Mouse (Mus musculus) liver, embryonic 14.5 days (tissue): ENCODE measurements around the gene Gstp2. TPM values are rescaled to one million over a fixed set of nuclear protein-coding genes. Genes with fewer than 3 reads are reported as not detected.

Source experiments
- ATAC-seq: fragments of 200-750 bp; cut with Nextera tagmentation; 2 replicates; pipeline ENCODE4 v1.8.0; 2017; ENCODE audit warnings: moderate number of reproducible peaks, mild to moderate bottlenecking, moderate library complexity; ENCODE audit not compliant: insufficient read depth
- DNase-seq, 3 experiments: peaks; one replicate each; pipeline ENCODE4 v3.0.0-alpha.2; 2012 to 2013; ENCODE audit warnings: low read depth in 3 of 3, low spot score in 3 of 3
- H3K27ac ChIP-seq: fragments of 300-500 bp; sonication (generic); 2 replicates; pipeline ENCODE4 v1.5.1; 2014; ENCODE audit warnings: moderate library complexity, mild to moderate bottlenecking, control low read depth, inconsistent platforms
- H3K27me3 ChIP-seq: fragments of 300-500 bp; sonication (generic); 2 replicates; pipeline ENCODE4 v1.6.1; 2014; ENCODE audit warnings: mild to moderate bottlenecking, low read length, moderate library complexity; ENCODE audit not compliant: control insufficient read depth, insufficient read depth
- H3K36me3 ChIP-seq: fragments of 300-500 bp; sonication (generic); replicated peaks from 2 replicates; pipeline ENCODE4 v1.6.1; 2014; ENCODE audit warnings: low read depth; ENCODE audit not compliant: control insufficient read depth, insufficient read depth
- H3K4me1 ChIP-seq, 2 experiments: fragments of 200-500 bp in 1 of 2; fragments of 300-500 bp in 1 of 2; sonication (generic) in 1 of 2; replicated peaks; 2 replicates each; pipeline ENCODE4 v1.6.1; 2012 to 2014; ENCODE audit warnings: antibody characterized with exemption in 1 of 2, inconsistent platforms in 1 of 2, low read length in 1 of 2; ENCODE audit not compliant: control insufficient read depth in 2 of 2, insufficient read depth in 2 of 2
- H3K4me2 ChIP-seq: fragments of 300-500 bp; sonication (generic); 2 replicates; pipeline ENCODE4 v1.6.1; 2014; ENCODE audit warnings: low read depth, mild to moderate bottlenecking, control low read depth, moderate library complexity
- H3K4me3 ChIP-seq, 2 experiments: fragments of 200-500 bp in 1 of 2; fragments of 300-500 bp in 1 of 2; sonication (generic) in 1 of 2; 2 replicates each; pipeline ENCODE4 v1.5.1; 2012 to 2014; ENCODE audit warnings: low read depth in 2 of 2, low read length in 2 of 2, mild to moderate bottlenecking in 2 of 2, control low read depth in 1 of 2, inconsistent platforms in 1 of 2, moderate library complexity in 1 of 2; ENCODE audit not compliant: insufficient read depth in 1 of 2
- H3K9ac ChIP-seq: fragments of 300-500 bp; sonication (generic); replicated peaks from 2 replicates; pipeline ENCODE4 v1.6.1; 2014; ENCODE audit warnings: mild to moderate bottlenecking, control low read depth, moderate library complexity
- H3K9me3 ChIP-seq: fragments of 300-500 bp; sonication (generic); 2 replicates; pipeline ENCODE4 v1.6.1; 2016; ENCODE audit warnings: low read length, mixed read lengths; ENCODE audit not compliant: control insufficient read depth
- CTCF ChIP-seq: IDR thresholded peaks from 2 replicates; pipeline ENCODE4 v1.5.1; 2016; ENCODE audit warnings: antibody characterized with exemption, low read depth, control low read depth
- EP300 ChIP-seq: IDR thresholded peaks from 2 replicates; pipeline ENCODE4 v1.6.1; 2016; ENCODE audit warnings: antibody characterized with exemption, low read depth
- WGBS: fragments of 180-500 bp; shearing (Covaris S2); extraction: QIAGEN DNeasy Blood & Tissue Kit; methylation state at CpG from one replicate; pipeline ENCODE4 v1.1.7; 2014; ENCODE audit not compliant: insufficient replicate concordance; 5-methylcytosine and 5-hydroxymethylcytosine counted together
- polyA plus RNA-seq, 2 experiments: library from polyadenylated mRNA; depleted of rRNA in 1 of 2; stranded (reverse) in 1 of 2; unstranded in 1 of 2; fragments of >200 nt; fragmentation: Nextera tagmentation in 1 of 2; extraction: Ambion mirVana in 1 of 2; gene quantifications; 2 replicates each; pipeline versions ENCODE4 v1.2.1 to v1.2.3; 2012 to 2014

The Gstp2 gene
- polyA plus RNA-seq, 2 experiments: 6.9 to 7.9 TPM

- TF ChIP-seq CTCF: no peak
- no peak for TF ChIP-seq EP300
- 89% methylated on average over 3 of the region's 3 CpGs for WGBS
- ATAC-seq (no peak), DNase-seq (no peak)
- no peaks in the 10 kb centered on the region for H3K27me3 ChIP-seq
- H3K4me2 ChIP-seq: no peak overlapping the region
- peaks cover 0 to 2% of the 10 kb centered on the region in 2 experiments; a peak in 1 of 4 replicates for H3K4me1 ChIP-seq
- H3K9me3 ChIP-seq: no peaks in the 10 kb centered on the region
- no peak overlapping the region for H3K9ac ChIP-seq
- no peak overlapping the region for H3K4me3 ChIP-seq
- H3K36me3 ChIP-seq: no peaks in the 10 kb centered on the region
- H3K27ac ChIP-seq: no peak overlapping the region
These were observed 54.3 kb downstream of the Gstp2 start for GRCm38 (mm10) chr19:3991562-3991961.

GRCm38 (mm10) chr19:3990804-3991203 is 55.0 kb downstream of the Gstp2 start:
- TF ChIP-seq CTCF (no peak), EP300 (no peak)
- WGBS: 62% methylated on average over 6 of the region's 6 CpGs
- no peaks in the 10 kb centered on the region for H3K9me3 ChIP-seq
- H3K27me3 ChIP-seq: no peaks in the 10 kb centered on the region
- no peak for ATAC-seq
- no peak for DNase-seq
- no peak overlapping the region for H3K9ac ChIP-seq
- H3K36me3 ChIP-seq: no peaks in the 10 kb centered on the region
- no peak overlapping the region for H3K27ac ChIP-seq
- no peak overlapping the region for H3K4me2 ChIP-seq
- H3K4me3 ChIP-seq: no peak overlapping the region
- H3K4me1 ChIP-seq: peaks cover 0 to 6% of the 10 kb centered on the region in 2 experiments; a peak in 2 of 4 replicates

Other genes with a start within 250 kb of the Gstp2 start
Only the 30 nearest of the 33 such genes appear.
- gene Tcirg1, start 138.9 kb downstream of the Gstp2 start, polyA plus RNA-seq (2012; rRNA removed): 47.1 and 48.6 TPM in 2 replicates
- 15.4 and 15.6 TPM in 2 replicates for gene Tcirg1, start 138.9 kb downstream of the Gstp2 start, polyA plus RNA-seq (2014; fragmentation: Nextera tagmentation; extraction: Ambion mirVana)
- gene Ndufs8, start 133.2 kb downstream of the Gstp2 start, polyA plus RNA-seq (2012; rRNA removed): 118 and 126 TPM in 2 replicates
- gene Ndufs8, start 133.2 kb downstream of the Gstp2 start, polyA plus RNA-seq (2014; fragmentation: Nextera tagmentation; extraction: Ambion mirVana): 209 and 219 TPM in 2 replicates
- 3.3 and 3.6 TPM in 2 replicates for gene Aldh3b1, start 116.2 kb downstream of the Gstp2 start, polyA plus RNA-seq (2012; rRNA removed)
- gene Aldh3b1, start 116.2 kb downstream of the Gstp2 start, polyA plus RNA-seq (2014; fragmentation: Nextera tagmentation; extraction: Ambion mirVana): 4.9 and 5.3 TPM in 2 replicates
- gene Unc93b1, start 110.8 kb downstream of the Gstp2 start, polyA plus RNA-seq (2012; rRNA removed): 19.8 and 22.8 TPM in 2 replicates
- 14.7 and 15.1 TPM in 2 replicates for gene Unc93b1, start 110.8 kb downstream of the Gstp2 start, polyA plus RNA-seq (2014; fragmentation: Nextera tagmentation; extraction: Ambion mirVana)
- gene Aldh3b3, start 87.4 kb downstream of the Gstp2 start, polyA plus RNA-seq (2012; rRNA removed): 0.02 and 0.04 TPM in 2 replicates
- not detected in 2 replicates for gene Aldh3b3, start 87.4 kb downstream of the Gstp2 start, polyA plus RNA-seq (2014; fragmentation: Nextera tagmentation; extraction: Ambion mirVana)
- 0.32 and 0.33 TPM in 2 replicates for gene Aldh3b2, start 73.7 kb downstream of the Gstp2 start, polyA plus RNA-seq (2012; rRNA removed)
- gene Aldh3b2, start 73.7 kb downstream of the Gstp2 start, polyA plus RNA-seq (2014; fragmentation: Nextera tagmentation; extraction: Ambion mirVana): 0.48 and 0.56 TPM in 2 replicates
- 10.8 and 11.1 TPM in 2 replicates for gene Acy3, start 59.5 kb downstream of the Gstp2 start, polyA plus RNA-seq (2012; rRNA removed)
- 9.1 and 9.5 TPM in 2 replicates for gene Acy3, start 59.5 kb downstream of the Gstp2 start, polyA plus RNA-seq (2014; fragmentation: Nextera tagmentation; extraction: Ambion mirVana)
- 0.37 and 0.50 TPM in 2 replicates for gene Tbx10, start 53.3 kb downstream of the Gstp2 start, polyA plus RNA-seq (2012; rRNA removed)
- gene Tbx10, start 53.3 kb downstream of the Gstp2 start, polyA plus RNA-seq (2014; fragmentation: Nextera tagmentation; extraction: Ambion mirVana): 0.28 and 0.30 TPM in 2 replicates
- gene Nudt8, start 45.4 kb downstream of the Gstp2 start, polyA plus RNA-seq (2012; rRNA removed): 2.1 and 2.9 TPM in 2 replicates
- gene Nudt8, start 45.4 kb downstream of the Gstp2 start, polyA plus RNA-seq (2014; fragmentation: Nextera tagmentation; extraction: Ambion mirVana): 14.2 and 15.2 TPM in 2 replicates
- 0.65 and 0.73 TPM in 2 replicates for gene Gm49405, start 45.4 kb downstream of the Gstp2 start, polyA plus RNA-seq (2012; rRNA removed)
- 0.25 and 0.33 TPM in 2 replicates for gene Gm49405, start 45.4 kb downstream of the Gstp2 start, polyA plus RNA-seq (2014; fragmentation: Nextera tagmentation; extraction: Ambion mirVana)
- gene Doc2g, start 42.7 kb downstream of the Gstp2 start, polyA plus RNA-seq (2012; rRNA removed): 1.8 and 2.2 TPM in 2 replicates
- gene Doc2g, start 42.7 kb downstream of the Gstp2 start, polyA plus RNA-seq (2014; fragmentation: Nextera tagmentation; extraction: Ambion mirVana): 0.25 and 0.45 TPM in 2 replicates
- 67.5 and 84.8 TPM in 2 replicates for gene Ndufv1, start 33.2 kb downstream of the Gstp2 start, polyA plus RNA-seq (2012; rRNA removed)
- gene Ndufv1, start 33.2 kb downstream of the Gstp2 start, polyA plus RNA-seq (2014; fragmentation: Nextera tagmentation; extraction: Ambion mirVana): 159 and 168 TPM in 2 replicates
- gene Gstp1, start 8.0 kb downstream of the Gstp2 start, polyA plus RNA-seq (2012; rRNA removed): 230 and 274 TPM in 2 replicates
- gene Gstp1, start 8.0 kb downstream of the Gstp2 start, polyA plus RNA-seq (2014; fragmentation: Nextera tagmentation; extraction: Ambion mirVana): 511 and 557 TPM in 2 replicates
- gene Gstp3, start 13.5 kb upstream of the Gstp2 start, polyA plus RNA-seq (2012; rRNA removed): 78.5 and 87.0 TPM in 2 replicates
- gene Gstp3, start 13.5 kb upstream of the Gstp2 start, polyA plus RNA-seq (2014; fragmentation: Nextera tagmentation; extraction: Ambion mirVana): 65.7 and 69.6 TPM in 2 replicates
- gene Cabp2, start 35.6 kb upstream of the Gstp2 start, polyA plus RNA-seq (2012; rRNA removed): 0.16 and 0.17 TPM in 2 replicates
- gene Cabp2, start 35.6 kb upstream of the Gstp2 start, polyA plus RNA-seq (2014; fragmentation: Nextera tagmentation; extraction: Ambion mirVana): 0.20 and 0.44 TPM in 2 replicates
- 52.5 and 64.8 TPM in 2 replicates for gene Cdk2ap2, start 51.2 kb upstream of the Gstp2 start, polyA plus RNA-seq (2012; rRNA removed)
- gene Cdk2ap2, start 51.2 kb upstream of the Gstp2 start, polyA plus RNA-seq (2014; fragmentation: Nextera tagmentation; extraction: Ambion mirVana): 99.9 and 101 TPM in 2 replicates
- 6.1 and 7.1 TPM in 2 replicates for gene Pitpnm1, start 54.0 kb upstream of the Gstp2 start, polyA plus RNA-seq (2012; rRNA removed)
- gene Pitpnm1, start 54.0 kb upstream of the Gstp2 start, polyA plus RNA-seq (2014; fragmentation: Nextera tagmentation; extraction: Ambion mirVana): 3.4 TPM in 2 replicates
- gene Aip, start 79.8 kb upstream of the Gstp2 start, polyA plus RNA-seq (2012; rRNA removed): 28.8 and 33.2 TPM in 2 replicates
- 29.4 TPM in 2 replicates for gene Aip, start 79.8 kb upstream of the Gstp2 start, polyA plus RNA-seq (2014; fragmentation: Nextera tagmentation; extraction: Ambion mirVana)
- not detected in 2 replicates for gene Gpr152, start 93.8 kb upstream of the Gstp2 start, polyA plus RNA-seq (2012; rRNA removed)
- not detected in 2 replicates for gene Gpr152, start 93.8 kb upstream of the Gstp2 start, polyA plus RNA-seq (2014; fragmentation: Nextera tagmentation; extraction: Ambion mirVana)
- 0.03 and 0.15 TPM in 2 replicates for gene Cabp4, start 98.0 kb upstream of the Gstp2 start, polyA plus RNA-seq (2012; rRNA removed)
- not detected in 2 replicates for gene Cabp4, start 98.0 kb upstream of the Gstp2 start, polyA plus RNA-seq (2014; fragmentation: Nextera tagmentation; extraction: Ambion mirVana)
- 57.5 and 59.2 TPM in 2 replicates for gene Coro1b, start 102.6 kb upstream of the Gstp2 start, polyA plus RNA-seq (2012; rRNA removed)
- gene Coro1b, start 102.6 kb upstream of the Gstp2 start, polyA plus RNA-seq (2014; fragmentation: Nextera tagmentation; extraction: Ambion mirVana): 57.5 and 62.2 TPM in 2 replicates
- gene Ptprcap, start 107.6 kb upstream of the Gstp2 start, polyA plus RNA-seq (2012; rRNA removed): 12.5 and 16.3 TPM in 2 replicates
- 14.4 and 17.0 TPM in 2 replicates for gene Ptprcap, start 107.6 kb upstream of the Gstp2 start, polyA plus RNA-seq (2014; fragmentation: Nextera tagmentation; extraction: Ambion mirVana)
- gene Rps6kb2, start 117.3 kb upstream of the Gstp2 start, polyA plus RNA-seq (2012; rRNA removed): 17.2 and 19.2 TPM in 2 replicates
- gene Rps6kb2, start 117.3 kb upstream of the Gstp2 start, polyA plus RNA-seq (2014; fragmentation: Nextera tagmentation; extraction: Ambion mirVana): 19.5 and 19.9 TPM in 2 replicates
- 0.32 and 0.44 TPM in 2 replicates for gene Carns1, start 129.5 kb upstream of the Gstp2 start, polyA plus RNA-seq (2012; rRNA removed)
- gene Carns1, start 129.5 kb upstream of the Gstp2 start, polyA plus RNA-seq (2014; fragmentation: Nextera tagmentation; extraction: Ambion mirVana): 0.18 and 0.71 TPM in 2 replicates
- gene Tbc1d10c, start 145.3 kb upstream of the Gstp2 start, polyA plus RNA-seq (2012; rRNA removed): 2.6 TPM in 2 replicates
- 2.5 and 4.0 TPM in 2 replicates for gene Tbc1d10c, start 145.3 kb upstream of the Gstp2 start, polyA plus RNA-seq (2014; fragmentation: Nextera tagmentation; extraction: Ambion mirVana)
- 203 and 214 TPM in 2 replicates for gene Ppp1ca, start 146.0 kb upstream of the Gstp2 start, polyA plus RNA-seq (2012; rRNA removed)
- 432 and 447 TPM in 2 replicates for gene Ppp1ca, start 146.0 kb upstream of the Gstp2 start, polyA plus RNA-seq (2014; fragmentation: Nextera tagmentation; extraction: Ambion mirVana)
- 20.8 and 21.4 TPM in 2 replicates for gene Rad9a, start 155.6 kb upstream of the Gstp2 start, polyA plus RNA-seq (2012; rRNA removed)
- 14.3 and 16.8 TPM in 2 replicates for gene Rad9a, start 155.6 kb upstream of the Gstp2 start, polyA plus RNA-seq (2014; fragmentation: Nextera tagmentation; extraction: Ambion mirVana)
- 1.1 TPM in 2 replicates for gene Clcf1, start 168.2 kb upstream of the Gstp2 start, polyA plus RNA-seq (2012; rRNA removed)
- 0.42 and 0.43 TPM in 2 replicates for gene Clcf1, start 168.2 kb upstream of the Gstp2 start, polyA plus RNA-seq (2014; fragmentation: Nextera tagmentation; extraction: Ambion mirVana)
- gene AC109138.7, start 168.3 kb upstream of the Gstp2 start, polyA plus RNA-seq (2012; rRNA removed): not detected in 2 replicates
- gene AC109138.7, start 168.3 kb upstream of the Gstp2 start, polyA plus RNA-seq (2014; fragmentation: Nextera tagmentation; extraction: Ambion mirVana): not detected in 2 replicates
- 15.2 and 15.9 TPM in 2 replicates for gene Pold4, start 185.9 kb upstream of the Gstp2 start, polyA plus RNA-seq (2012; rRNA removed)
- 12.9 and 13.1 TPM in 2 replicates for gene Pold4, start 185.9 kb upstream of the Gstp2 start, polyA plus RNA-seq (2014; fragmentation: Nextera tagmentation; extraction: Ambion mirVana)